Mouse (Mus musculus) heart, adult 10 weeks (tissue): ENCODE results near the gene Ctsr. TPM values are rescaled to one million over a fixed set of nuclear protein-coding genes. Genes with fewer than 3 reads are reported as not detected.

Experiments used
- polyA plus RNA-seq: library from polyadenylated mRNA; stranded (reverse); fragments of 350-450 nt; fragmentation: Illumina TruSeq; extraction: RNeasy Lipid Tissue Mini Kit (QIAGEN cat#74804); gene quantifications from one replicate; pipeline ENCODE4 v1.2.3, GENCODE M21; 2014; ENCODE audit warnings: low read depth, low replicate concordance

The Ctsr gene
- polyA plus RNA-seq: not detected

GRCm38 (mm10) chr13:61164156-61164555 is at the start of gene Ctsr:
Ctsr (minus strand) TSS chr13:61164256.

GRCm38 (mm10) chr13:61203310-61203709 is 39.3 kb upstream of the Ctsr start, which contains the start of gene Cts6:
Cts6 (minus strand) TSS chr13:61203410.

Other genes starting within 250 kb of the Ctsr start
- not detected for gene Gm49393, start 228.7 kb downstream of the Ctsr start, polyA plus RNA-seq
- gene Gm49391, start 227.7 kb downstream of the Ctsr start, polyA plus RNA-seq: 7.0 TPM
- 47.2 TPM for gene Ctla2a, start 227.6 kb downstream of the Ctsr start, polyA plus RNA-seq
- gene Tpbpa, start 222.3 kb downstream of the Ctsr start, polyA plus RNA-seq: not detected
- gene Ctsj, start 158.3 kb downstream of the Ctsr start, polyA plus RNA-seq: not detected
- not detected for gene Ctsq, start 123.6 kb downstream of the Ctsr start, polyA plus RNA-seq
- not detected for gene Cts6, start 39.2 kb upstream of the Ctsr start, polyA plus RNA-seq
- gene Cts8, start 91.1 kb upstream of the Ctsr start, polyA plus RNA-seq: not detected
- not detected for gene Gm49398, start 124.6 kb upstream of the Ctsr start, polyA plus RNA-seq
- gene Cts7, start 193.9 kb upstream of the Ctsr start, polyA plus RNA-seq: not detected